Mouse (Mus musculus) neural tube, embryonic 12.5 days (tissue): ENCODE data around the gene Rassf1. TPM values are rescaled to one million over a fixed set of nuclear protein-coding genes. Genes with fewer than 3 reads are reported as not detected.

Experiments
- ATAC-seq: fragments of 200-750 bp; cut with Nextera tagmentation; 2 replicates; pipeline ENCODE4 v1.8.0; 2017; ENCODE audit warnings: low read depth, mild to moderate bottlenecking, moderate TSS enrichment, moderate library complexity; ENCODE audit not compliant: low FRiP score
- H3K27ac ChIP-seq: fragments of 300-500 bp; sonication (generic); 2 replicates; pipeline ENCODE4 v1.5.1; 2016
- H3K27me3 ChIP-seq: fragments of 300-500 bp; sonication (generic); replicated peaks from 2 replicates; pipeline ENCODE4 v1.6.1; 2016; ENCODE audit warnings: mild to moderate bottlenecking
- H3K36me3 ChIP-seq: fragments of 300-500 bp; sonication (generic); 2 replicates; pipeline ENCODE4 v1.6.1; 2016; ENCODE audit warnings: mild to moderate bottlenecking
- H3K4me1 ChIP-seq: fragments of 300-500 bp; sonication (generic); 2 replicates; pipeline ENCODE4 v1.6.1; 2016
- H3K4me2 ChIP-seq: fragments of 300-500 bp; sonication (generic); replicated peaks from 2 replicates; pipeline ENCODE4 v1.6.1; 2016; ENCODE audit warnings: mild to moderate bottlenecking
- H3K4me3 ChIP-seq: fragments of 300-500 bp; sonication (generic); 2 replicates; pipeline ENCODE4 v1.5.1; 2016
- H3K9ac ChIP-seq: fragments of 300-500 bp; sonication (generic); 2 replicates; pipeline ENCODE4 v1.6.1; 2016; ENCODE audit warnings: mild to moderate bottlenecking
- H3K9me3 ChIP-seq: fragments of 300-500 bp; sonication (generic); 2 replicates; pipeline ENCODE4 v1.6.1; 2016; ENCODE audit warnings: mild to moderate bottlenecking
- WGBS: fragments of 180-500 bp; shearing (Covaris S2); methylation state at CpG from one replicate; pipeline ENCODE4 v1.1.7; 2016; 5-methylcytosine and 5-hydroxymethylcytosine counted together
- polyA plus RNA-seq: library from polyadenylated mRNA; unstranded; fragments of >200 nt; fragmentation: Nextera tagmentation; extraction: Ambion mirVana; gene quantifications from 2 replicates; pipeline ENCODE4 v1.2.1, GENCODE M21; 2016

The Rassf1 gene
- polyA plus RNA-seq, 1 experiment from 2014 or later = 37.6 TPM

DNA sequence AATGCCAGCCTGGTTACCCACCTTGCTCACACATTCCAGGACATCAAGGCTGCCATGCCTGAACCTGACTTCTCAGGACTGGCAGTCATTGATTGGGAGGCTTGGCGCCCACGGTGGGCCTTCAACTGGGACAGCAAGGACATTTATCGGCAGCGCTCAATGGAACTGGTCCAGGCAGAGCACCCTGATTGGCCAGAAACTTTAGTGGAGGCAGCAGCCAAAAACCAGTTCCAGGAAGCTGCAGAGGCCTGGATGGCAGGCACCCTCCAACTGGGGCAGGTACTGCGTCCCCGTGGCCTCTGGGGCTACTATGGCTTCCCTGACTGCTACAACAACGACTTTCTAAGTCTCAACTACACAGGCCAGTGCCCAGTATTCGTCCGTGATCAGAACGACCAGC lies 26.5 kb downstream of the Rassf1 start:
- no peaks in the 10 kb centered on the region for H3K9me3 ChIP-seq
- no peaks in the 10 kb centered on the region for H3K27me3 ChIP-seq
- H3K4me2 ChIP-seq = 0 out of 2 replicates have a peak overlapping the region, but pooled peaks have one; percentile 54
- WGBS = 95% methylated on average over 10 of the region's 10 CpGs
- no peak overlapping the region for H3K4me3 ChIP-seq
- 0 out of 2 replicates have a peak overlapping the region, but pooled peaks have one; percentile 8 for H3K9ac ChIP-seq
- no peak overlapping the region for H3K27ac ChIP-seq
- H3K4me1 ChIP-seq = peaks cover 43% of the 10 kb centered on the region
- peaks cover 22% of the 10 kb centered on the region for H3K36me3 ChIP-seq
- ATAC-seq = no peak

DNA sequence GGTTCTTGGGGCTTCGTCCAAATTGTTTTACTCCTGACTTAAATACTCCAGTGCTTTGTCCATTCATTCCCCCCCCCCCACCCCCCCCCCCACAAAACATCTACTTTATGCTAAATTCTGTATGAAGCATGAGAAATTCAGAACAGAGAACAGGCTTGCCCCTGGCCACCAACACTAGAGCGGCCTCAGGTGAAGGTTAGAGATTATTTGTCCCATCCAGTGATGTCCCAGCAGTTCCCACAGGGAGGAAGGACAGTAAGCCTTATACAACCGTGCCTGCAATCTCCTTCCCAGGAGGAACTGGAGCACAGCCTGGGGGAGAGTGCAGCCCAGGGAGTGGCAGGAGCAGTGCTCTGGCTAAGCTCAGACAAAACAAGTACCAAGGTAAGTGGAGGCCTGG lies 27.2 kb downstream of the Rassf1 start, which contains the start of gene Naa80:
Gene Naa80, plus strand, starts transcription at position 301 of the 400 bp plus-strand sequence.
- no peak within 1 kb of the TSS for H3K27ac ChIP-seq
- peak within 1 kb of the TSS; percentile 95; the same call in 1 of the 2 replicates for H3K4me2 ChIP-seq
- no peak within 1 kb of the TSS for H3K4me3 ChIP-seq

DNA sequence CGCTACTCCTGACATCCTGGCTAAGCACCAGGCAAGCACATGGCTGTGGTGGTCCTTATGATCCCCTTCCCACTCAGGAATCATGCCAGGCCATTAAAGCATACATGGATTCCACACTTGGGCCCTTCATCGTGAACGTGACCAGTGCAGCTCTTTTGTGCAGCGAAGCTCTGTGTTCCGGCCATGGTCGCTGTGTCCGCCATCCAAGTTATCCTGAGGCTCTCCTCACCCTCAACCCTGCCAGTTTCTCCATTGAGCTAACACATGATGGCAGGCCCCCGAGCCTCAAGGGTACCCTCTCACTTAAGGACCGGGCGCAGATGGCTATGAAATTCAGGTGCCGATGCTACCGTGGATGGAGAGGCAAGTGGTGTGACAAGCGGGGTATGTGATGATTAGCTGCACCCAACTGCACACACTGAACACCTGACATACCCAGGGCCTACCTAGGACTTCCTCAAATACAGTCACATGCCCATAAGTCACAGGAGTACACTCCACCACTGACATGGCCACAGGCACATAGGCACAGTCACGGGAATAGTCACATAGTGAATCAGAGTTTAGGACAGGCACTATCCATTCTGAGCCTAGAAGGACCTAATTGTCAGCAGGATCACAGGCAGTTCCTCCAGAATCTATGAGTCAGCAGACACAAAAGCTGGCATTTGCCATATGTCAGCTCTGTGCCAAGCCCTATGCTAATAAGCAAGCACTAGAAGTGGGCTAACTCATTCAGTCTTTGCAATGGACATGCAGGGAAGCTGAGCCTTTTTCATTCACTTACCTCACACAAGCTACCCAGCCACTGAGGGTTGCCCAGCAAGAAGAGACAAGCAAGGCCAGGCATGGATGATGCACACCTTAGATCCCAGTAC lies 27.9 kb downstream of the Rassf1 start:
- H3K27ac ChIP-seq = no peak overlapping the region
- WGBS = 94% methylated on average over 14 of the region's 14 CpGs
- H3K27me3 ChIP-seq = no peaks in the 10 kb centered on the region
- H3K9me3 ChIP-seq = no peaks in the 10 kb centered on the region
- H3K4me2 ChIP-seq = peak overlapping the region; percentile 95; the same call in 1 of the 2 replicates
- H3K9ac ChIP-seq = no peak overlapping the region
- H3K4me1 ChIP-seq = peaks cover 43% of the 10 kb centered on the region
- ATAC-seq = no peak
- H3K4me3 ChIP-seq = no peak overlapping the region
- peaks cover 17% of the 10 kb centered on the region for H3K36me3 ChIP-seq

More for the DNA sequence above, 27.2 kb downstream of the Rassf1 start, which contains the start of gene Naa80:
- H3K9me3 ChIP-seq = no peaks in the 10 kb centered on the region
- H3K9ac ChIP-seq = 0 out of 2 replicates have a peak within 1 kb of the TSS, but pooled peaks have one; percentile 8
- 81% methylated on average over 3 of the region's 3 CpGs for WGBS
- H3K36me3 ChIP-seq = peaks cover 21% of the 10 kb centered on the region
- H3K4me1 ChIP-seq = peaks cover 43% of the 10 kb centered on the region
- ATAC-seq = no peak
- no peaks in the 10 kb centered on the region for H3K27me3 ChIP-seq

DNA sequence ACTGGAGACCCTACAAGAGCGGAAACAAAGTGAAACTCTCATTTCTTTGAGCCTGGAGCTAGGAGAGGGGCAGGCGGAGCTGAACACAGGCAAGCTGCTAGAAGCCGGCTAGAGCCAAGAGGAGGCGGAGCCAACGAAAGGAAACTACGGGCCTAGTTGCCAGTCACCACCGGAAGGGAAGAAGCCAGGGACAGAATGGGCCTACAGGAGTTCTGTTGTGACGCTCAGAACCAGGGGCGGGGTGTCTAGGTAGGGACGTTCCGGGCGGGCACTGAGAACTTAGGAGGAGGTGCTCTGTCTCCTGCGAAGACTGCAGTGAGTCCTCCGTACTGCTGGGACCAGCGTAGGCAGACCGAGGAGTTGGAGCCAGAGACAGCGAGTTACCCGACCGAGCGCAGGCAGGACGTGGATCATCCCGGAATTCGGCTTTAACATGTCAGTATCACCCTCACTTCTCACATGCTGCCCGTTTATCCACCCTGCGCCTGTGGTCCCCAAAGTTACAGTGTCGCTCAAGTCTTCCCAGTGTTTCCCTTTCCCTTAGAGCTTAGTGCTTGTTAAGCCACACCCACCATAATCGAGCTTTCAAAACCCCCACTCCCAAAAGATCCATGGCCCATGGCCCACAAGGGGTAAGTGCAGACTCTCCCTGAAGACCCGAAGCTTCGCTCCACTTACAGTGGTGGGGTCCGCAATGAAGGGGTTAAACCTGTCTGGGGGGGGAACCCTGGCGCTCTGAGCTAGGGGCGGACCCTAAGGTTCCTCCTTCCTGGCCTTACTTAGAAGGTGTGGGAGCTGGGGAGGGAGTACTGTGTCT lies 29.4 kb downstream of the Rassf1 start, which contains the start of gene Hyal3:
Gene Hyal3, plus strand, starts transcription at position 318 of the 817 bp plus-strand sequence.
- Histone ChIP-seq H3K4me2 (peak within 1 kb of the TSS; percentile 95), H3K27ac (peak within 1 kb of the TSS; percentile 38; the same call in 1 of the 2 replicates), H3K4me1 (peaks cover 43% of the 10 kb centered on the region), H3K36me3 (peaks cover 9% of the 10 kb centered on the region), H3K9ac (peak within 1 kb of the TSS; percentile 71), H3K9me3 (no peaks in the 10 kb centered on the region), H3K27me3 (no peaks in the 10 kb centered on the region), H3K4me3 (peak within 1 kb of the TSS; percentile 55)
- WGBS = 2% methylated on average over 32 of the region's 32 CpGs
- peak; percentile 54 for ATAC-seq

DNA sequence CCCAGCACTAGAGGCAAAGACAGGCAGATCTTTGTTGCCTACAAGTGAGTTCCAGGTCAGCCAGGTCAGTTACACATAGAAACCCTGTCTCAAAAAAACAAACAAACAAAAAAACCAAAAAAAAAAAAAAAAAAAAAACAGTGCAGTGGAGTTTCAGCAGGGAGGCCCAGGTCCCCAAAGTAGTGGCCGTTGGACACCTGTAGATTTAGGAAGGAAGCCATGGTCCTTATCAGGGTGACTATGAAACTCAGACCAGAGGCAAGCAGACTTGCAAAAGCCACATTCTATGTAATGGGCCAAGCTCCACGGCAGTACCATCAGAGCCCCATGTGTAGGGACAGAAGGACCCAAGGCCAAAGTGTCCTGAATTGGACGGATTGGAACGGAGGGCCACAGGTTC lies 30.2 kb downstream of the Rassf1 start:
- H3K9ac ChIP-seq = no peak overlapping the region
- H3K4me1 ChIP-seq = peaks cover 36% of the 10 kb centered on the region
- no peak for ATAC-seq
- H3K9me3 ChIP-seq = no peaks in the 10 kb centered on the region
- no peaks in the 10 kb centered on the region for H3K27me3 ChIP-seq
- H3K36me3 ChIP-seq = peaks cover 9% of the 10 kb centered on the region
- 79% methylated on average over 4 of the region's 4 CpGs for WGBS
- H3K4me2 ChIP-seq = peak overlapping the region; percentile 95
- no peak overlapping the region for H3K4me3 ChIP-seq
- no peak overlapping the region for H3K27ac ChIP-seq

DNA sequence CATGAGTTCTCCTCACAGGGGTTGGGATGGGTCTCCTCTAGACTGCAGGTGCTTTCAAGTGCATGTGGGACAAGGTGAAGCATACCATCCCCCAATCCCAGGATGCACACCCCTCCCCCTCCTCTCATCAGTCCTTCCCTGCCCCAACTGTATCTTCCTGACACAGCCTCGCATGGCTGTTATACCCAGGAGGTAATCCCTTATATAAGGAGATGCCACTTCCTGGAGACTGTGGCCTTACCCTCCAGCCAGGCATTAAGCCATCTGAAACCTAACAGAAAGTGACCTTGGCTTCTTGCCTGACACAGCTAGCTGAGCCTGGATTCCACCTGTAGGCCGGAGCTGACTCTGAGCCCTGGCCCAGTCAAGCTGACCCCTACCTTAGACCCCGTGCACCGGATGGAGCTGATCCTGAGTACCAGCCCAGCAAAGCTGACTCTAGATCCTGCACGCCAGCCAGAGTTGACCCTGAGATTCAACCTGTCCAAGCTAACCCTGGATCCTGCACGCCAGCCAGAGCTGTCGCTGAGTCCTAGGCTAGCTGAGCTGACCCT lies 31.2 kb downstream of the Rassf1 start:
- Histone ChIP-seq H3K27me3 (no peaks in the 10 kb centered on the region), H3K4me2 (no peak overlapping the region), H3K27ac (no peak overlapping the region), H3K36me3 (peaks cover 9% of the 10 kb centered on the region), H3K9me3 (no peaks in the 10 kb centered on the region), H3K9ac (no peak overlapping the region), H3K4me3 (no peak overlapping the region), H3K4me1 (peaks cover 26% of the 10 kb centered on the region)
- no peak for ATAC-seq
- WGBS = 91% methylated on average over 7 of the region's 7 CpGs

DNA sequence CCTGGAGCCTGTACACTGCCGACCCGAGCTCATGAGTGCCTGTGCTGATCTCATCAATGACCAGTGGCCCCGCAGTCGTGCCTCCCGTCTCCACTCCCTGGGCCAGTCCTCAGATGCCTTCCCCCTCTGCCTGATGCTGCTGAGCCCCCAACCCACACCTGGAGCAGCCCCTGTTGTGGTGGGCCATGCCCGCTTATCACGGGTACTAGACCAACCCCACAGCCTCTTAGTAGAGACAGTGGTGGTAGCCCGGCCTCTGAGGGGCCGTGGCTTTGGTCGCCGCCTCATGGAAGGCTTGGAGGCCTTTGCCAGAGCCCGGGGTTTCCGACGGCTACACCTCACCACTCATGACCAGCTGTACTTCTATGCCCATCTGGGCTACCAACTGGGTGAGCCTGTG lies 31.8 kb downstream of the Rassf1 start:
- Histone ChIP-seq H3K9me3 (no peaks in the 10 kb centered on the region), H3K4me3 (no peak overlapping the region), H3K27ac (no peak overlapping the region), H3K4me1 (peaks cover 29% of the 10 kb centered on the region), H3K9ac (no peak overlapping the region), H3K27me3 (no peaks in the 10 kb centered on the region), H3K36me3 (peaks cover 9% of the 10 kb centered on the region), H3K4me2 (no peak overlapping the region)
- no peak for ATAC-seq
- WGBS = 92% methylated on average over 14 of the region's 14 CpGs

DNA sequence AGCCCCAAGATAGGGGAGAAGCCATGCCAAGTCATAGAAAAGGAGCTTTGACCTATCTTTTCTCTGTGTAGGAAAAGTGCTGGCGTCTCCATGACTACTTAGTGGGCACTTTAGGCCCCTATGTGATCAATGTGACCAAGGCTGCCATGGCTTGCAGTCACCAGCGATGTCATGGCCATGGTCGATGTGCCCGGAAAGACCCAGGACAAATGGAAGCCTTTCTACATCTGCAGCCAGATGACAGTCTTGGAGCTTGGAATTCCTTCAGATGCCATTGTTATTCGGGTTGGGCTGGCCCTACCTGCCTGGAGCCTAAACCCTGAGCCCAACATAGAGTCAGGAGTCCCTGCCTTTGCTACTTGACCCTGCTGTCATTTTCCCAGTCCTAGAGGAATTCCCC lies 35.1 kb downstream of the Rassf1 start:
- H3K9ac ChIP-seq = no peak overlapping the region
- WGBS = 92% methylated on average over 5 of the region's 5 CpGs
- H3K27me3 ChIP-seq = no peaks in the 10 kb centered on the region
- ATAC-seq = no peak
- H3K4me3 ChIP-seq = no peak overlapping the region
- peaks cover 26% of the 10 kb centered on the region for H3K36me3 ChIP-seq
- H3K4me2 ChIP-seq = no peak overlapping the region
- H3K9me3 ChIP-seq = no peaks in the 10 kb centered on the region
- no peak overlapping the region for H3K27ac ChIP-seq
- peaks cover 20% of the 10 kb centered on the region for H3K4me1 ChIP-seq

DNA sequence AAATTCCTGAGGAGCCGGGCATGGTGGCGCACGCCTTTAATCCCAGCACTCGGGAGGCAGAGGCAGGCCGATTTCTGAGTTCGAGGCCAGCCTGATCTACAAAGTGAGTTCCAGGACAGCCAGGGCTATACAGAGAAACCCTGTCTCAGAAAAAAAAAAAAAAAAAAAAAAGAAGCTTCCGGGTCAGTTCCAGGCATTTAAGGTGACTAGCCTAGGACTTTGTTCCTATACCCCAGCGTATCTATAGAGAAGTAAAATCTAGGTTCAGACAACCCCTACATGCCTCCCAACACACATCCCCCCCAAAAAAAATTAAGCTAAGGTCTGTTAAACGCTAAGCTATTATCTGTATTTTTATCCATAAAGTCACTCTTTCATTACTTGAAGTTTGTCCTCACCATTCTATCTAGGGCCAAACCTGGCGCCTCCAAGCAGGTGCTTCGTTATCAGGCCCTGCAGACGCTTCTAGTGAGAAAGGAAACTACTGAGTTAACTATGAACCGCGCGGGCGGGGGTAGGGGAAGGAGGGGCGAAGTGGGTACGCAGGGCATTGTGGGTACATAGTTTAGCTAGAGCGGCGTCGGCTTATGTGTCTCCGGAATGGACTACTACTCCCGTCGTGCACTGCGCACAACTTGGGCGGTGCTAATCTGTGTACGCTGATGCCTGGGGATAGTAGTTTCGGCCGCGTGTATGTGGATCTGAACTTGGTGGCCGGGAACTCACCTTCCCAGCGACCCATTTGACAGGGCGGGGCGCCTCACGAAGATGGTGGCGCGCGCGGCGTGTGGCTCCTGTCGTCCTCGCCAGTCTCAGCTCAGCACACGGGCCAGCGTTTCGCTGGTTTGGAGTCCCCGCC lies 35.8 kb downstream of the Rassf1 start, which contains the start of gene Ifrd2:
Gene Ifrd2, plus strand, starts transcription at position 669 of the 859 bp plus-strand sequence.
- peaks cover 14% of the 10 kb centered on the region for H3K4me1 ChIP-seq
- H3K9me3 ChIP-seq = no peaks in the 10 kb centered on the region
- WGBS = 14% methylated on average over 46 of the region's 46 CpGs
- peak; percentile 97 for ATAC-seq
- H3K4me2 ChIP-seq = peak within 1 kb of the TSS; percentile 85
- peak within 1 kb of the TSS; percentile 74 for H3K4me3 ChIP-seq
- no peaks in the 10 kb centered on the region for H3K27me3 ChIP-seq
- H3K27ac ChIP-seq = no peak within 1 kb of the TSS
- H3K9ac ChIP-seq = peak within 1 kb of the TSS; percentile 55
- H3K36me3 ChIP-seq = peaks cover 33% of the 10 kb centered on the region

DNA sequence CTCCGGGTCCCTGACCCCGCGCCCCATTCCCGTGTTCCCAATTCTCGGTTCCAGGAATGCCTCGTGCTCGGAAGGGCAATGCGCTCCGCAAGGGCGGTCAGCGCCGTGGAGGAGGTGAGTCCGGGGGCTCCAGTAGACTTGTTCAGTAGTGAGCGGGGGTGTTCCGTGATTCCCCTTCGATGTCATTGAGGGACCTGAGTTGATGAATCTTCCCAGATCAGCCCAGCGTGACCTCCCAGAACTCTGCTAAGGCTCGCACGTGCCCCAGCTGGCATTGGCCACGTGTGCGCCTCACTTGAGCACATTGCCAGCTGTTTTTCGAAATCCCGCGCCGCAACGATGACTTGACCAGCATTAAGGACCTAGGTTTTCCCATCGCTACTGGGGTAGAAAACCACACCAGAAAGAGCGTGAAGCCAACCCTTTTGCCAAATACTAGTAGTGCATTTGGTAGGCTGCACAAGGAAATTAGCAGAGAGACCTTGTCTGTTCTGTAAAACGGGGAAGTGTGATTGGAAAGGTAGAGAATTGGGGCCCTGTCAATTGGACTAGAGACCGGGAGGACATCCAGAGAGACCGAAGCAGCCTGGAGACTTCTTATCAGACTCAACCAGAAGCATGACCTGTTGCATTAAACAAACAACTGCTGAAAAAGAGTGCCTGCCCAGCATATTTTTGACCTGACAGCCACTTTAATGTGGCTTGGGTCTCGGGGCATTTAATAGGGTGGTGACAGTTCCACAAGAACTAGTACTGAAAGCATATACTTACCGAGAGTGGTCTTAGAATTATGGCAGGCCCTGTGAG lies 36.7 kb downstream of the Rassf1 start:
- peak; percentile 62; the same call in 1 of the 2 replicates for ATAC-seq
- no peak overlapping the region for H3K27ac ChIP-seq
- no peaks in the 10 kb centered on the region for H3K27me3 ChIP-seq
- peaks cover 37% of the 10 kb centered on the region for H3K36me3 ChIP-seq
- peak overlapping the region; percentile 85 for H3K4me2 ChIP-seq
- peak overlapping the region; percentile 55 for H3K9ac ChIP-seq
- peak overlapping the region; percentile 74 for H3K4me3 ChIP-seq
- no peaks in the 10 kb centered on the region for H3K9me3 ChIP-seq
- H3K4me1 ChIP-seq = peaks cover 12% of the 10 kb centered on the region
- 7% methylated on average over 33 of the region's 33 CpGs for WGBS
